Mouse (Mus musculus): Measurements from ENCODE around the gene Cst7.

Cst7 gene

DNA sequence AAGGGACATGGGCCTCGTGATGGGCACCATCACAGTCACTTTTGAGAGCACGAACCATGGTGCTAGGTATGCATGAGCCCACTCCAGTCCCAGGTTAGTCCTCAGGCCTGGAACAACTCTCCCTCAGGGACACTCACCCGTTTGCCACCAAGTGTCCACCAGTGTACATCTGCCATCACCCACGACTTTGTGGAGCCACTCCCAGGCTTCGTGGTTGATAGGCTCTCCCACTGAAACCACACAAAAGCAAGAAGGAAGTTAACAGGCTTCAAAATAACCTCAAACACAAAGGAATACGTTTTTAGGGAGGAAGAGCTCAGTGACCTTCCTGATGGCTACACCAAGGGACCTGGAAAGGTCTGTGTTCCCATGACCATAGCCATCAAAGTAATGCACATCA lies 56.9 kb downstream of the Cst7 start:
- no peak for DNase-seq (ENCODE audit: low read depth, low spot score)
